Mouse (Mus musculus) layer of hippocampus, adult 8-10 months (tissue): ENCODE results near the gene Mrps21. TPM values are rescaled to one million over a fixed set of nuclear protein-coding genes. Genes with fewer than 3 reads are reported as not detected.

Experiments
- DNase-seq, 2 experiments: peaks; one replicate each; pipeline ENCODE4 v3.0.0; 2022; ENCODE audit warnings: low spot score in 2 of 2
- total RNA-seq, 4 experiments: library from RNA; stranded (reverse); gene quantifications; 2 replicates each; pipeline ENCODE4 v1.2.4; 2022

The Mrps21 gene
- total RNA-seq, 4 experiments from 2014 or later = 125 to 159 (median 138) TPM

DNA sequence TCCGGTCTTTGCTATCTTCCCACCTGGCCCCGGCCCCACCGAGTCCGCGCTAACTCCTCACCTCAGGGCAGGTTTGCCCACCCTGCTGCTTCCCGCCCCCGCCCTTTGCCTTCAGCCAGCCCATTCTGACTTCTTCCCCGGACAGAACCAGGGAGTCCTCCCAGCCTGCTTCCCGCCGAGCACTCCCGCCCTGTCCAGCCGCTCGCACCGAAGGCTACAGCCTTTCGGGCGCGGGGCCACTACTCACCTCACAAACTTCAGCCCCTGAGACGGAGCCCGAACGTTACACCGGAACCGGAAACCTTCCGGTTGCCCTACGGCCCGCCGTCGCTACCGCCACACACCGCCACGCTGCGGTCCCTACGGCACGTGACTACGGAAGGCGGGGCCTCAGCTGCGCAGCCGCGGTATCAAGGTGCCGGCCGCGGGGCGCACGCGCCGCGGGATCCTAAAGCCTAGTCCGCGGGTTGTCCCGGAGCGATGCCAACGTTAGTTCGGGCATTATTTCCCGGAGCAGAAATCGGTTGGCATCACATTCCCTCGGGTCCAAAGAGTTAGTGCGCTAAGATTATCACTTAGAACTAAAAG is 15.7 kb downstream of the Mrps21 start, which contains the start of gene Prpf3:
Prpf3 (minus strand) TSS at position 384 of the 588 bp plus-strand sequence.
- DNase-seq = peak; percentile 88 to 94

DNA sequence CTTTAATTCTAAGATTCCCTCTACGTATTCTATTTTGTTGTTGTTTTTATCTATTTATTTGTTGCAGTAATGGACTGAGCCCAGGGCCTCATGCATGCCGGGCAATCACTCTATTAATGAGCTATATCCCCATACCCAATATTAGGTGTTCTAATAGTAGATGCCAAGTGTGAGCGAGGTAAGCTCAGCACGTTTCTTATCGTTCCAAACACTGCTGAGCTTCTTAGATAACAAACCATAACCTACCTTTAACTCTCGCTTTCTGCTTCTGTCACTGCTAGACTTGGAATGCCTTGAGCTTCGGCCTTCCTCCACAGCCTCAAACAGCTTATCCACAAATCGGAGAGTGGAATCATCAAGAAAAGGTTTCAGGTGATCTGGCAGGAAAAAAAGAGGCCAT is 20.0 kb downstream of the Mrps21 start:
- no peak for DNase-seq

DNA sequence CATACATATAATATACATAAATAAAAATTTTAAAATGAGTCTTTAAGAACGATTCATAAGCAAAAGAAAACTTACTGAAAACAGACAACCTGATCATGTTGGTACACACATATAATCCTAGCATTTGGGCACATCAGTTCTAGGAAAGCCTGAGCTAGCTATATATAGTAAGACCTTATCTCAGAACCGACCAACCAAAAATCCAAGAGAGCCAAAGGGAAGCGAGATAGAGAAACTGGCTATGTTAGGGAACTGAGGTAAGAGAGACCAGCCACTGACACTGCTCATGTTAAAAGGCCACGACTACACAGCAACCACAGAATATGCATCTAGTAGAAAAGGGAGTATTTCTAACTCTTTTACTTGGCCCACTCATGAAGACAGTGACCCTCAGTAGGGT is 20.7 kb downstream of the Mrps21 start:
- DNase-seq = no peak

DNA sequence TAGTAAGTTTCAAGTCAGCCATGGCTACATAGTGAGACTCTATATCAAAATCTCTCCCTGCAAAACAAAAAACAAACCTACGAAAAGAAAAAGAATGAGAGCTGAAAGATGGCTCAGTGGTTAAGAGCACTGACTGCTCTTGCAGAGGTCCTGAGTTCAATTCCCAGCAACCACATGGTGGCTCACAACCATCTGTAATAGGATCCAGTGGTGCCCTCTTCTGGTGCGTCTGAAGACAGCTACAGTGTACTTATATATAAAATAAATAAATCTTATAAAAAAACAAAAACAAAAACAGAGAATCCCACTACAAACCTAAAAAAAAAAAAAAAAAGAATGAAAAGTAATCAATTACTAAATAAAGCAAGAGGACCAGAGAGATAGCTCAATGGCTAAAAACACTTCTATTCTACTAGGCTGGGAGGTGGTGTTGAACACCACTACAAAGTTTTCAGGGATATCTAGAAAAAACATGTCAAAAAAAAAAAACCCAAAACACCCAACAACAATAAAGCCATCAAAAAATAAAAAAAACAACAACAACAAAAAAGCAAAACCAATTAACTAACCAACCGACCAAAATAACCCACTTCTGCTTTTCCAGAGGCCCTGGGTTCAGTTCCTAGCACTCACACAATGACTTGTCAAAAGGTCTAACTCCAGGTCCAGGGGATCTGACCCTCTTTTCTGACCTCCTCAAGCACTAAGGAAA is 28.7 kb downstream of the Mrps21 start:
- no peak for DNase-seq

DNA sequence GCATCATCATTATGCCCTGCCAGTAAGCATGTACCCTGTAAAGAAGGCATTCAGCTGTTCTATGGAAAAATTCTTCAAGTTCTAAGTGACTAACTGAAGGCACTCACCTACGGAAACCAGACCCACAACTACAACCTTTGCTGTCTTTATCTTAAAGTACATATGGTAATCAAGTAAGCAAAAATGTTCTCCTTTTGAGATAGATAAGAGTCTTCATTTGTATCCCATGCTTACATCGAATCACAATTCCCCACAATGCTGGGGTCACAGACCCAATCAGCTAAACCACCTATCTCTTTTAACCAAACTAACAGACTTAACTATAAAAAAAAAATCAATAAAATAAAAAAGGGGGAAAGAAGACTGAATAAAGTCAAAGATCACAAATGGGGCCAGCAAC is 32.1 kb downstream of the Mrps21 start:
- no peak for DNase-seq

DNA sequence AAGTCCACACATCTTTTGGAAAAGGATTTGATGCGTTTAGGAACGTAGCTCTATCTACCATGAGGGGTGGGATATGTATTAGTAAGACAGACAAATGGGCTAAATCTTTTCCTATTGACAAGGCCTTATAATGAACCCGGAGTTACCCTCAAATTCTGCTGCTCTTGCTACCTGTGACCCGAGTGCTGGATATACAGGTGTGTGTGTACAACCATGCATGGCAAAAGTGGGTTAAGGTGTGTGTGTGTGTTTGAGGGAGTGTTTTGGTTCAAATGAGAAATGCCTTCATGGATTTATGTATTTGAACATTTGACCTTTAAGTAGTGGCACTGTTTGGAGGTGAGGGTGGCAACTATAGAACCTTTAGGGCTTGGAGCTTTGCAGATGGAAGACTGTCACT is 42.3 kb downstream of the Mrps21 start:
- DNase-seq = no peak

DNA sequence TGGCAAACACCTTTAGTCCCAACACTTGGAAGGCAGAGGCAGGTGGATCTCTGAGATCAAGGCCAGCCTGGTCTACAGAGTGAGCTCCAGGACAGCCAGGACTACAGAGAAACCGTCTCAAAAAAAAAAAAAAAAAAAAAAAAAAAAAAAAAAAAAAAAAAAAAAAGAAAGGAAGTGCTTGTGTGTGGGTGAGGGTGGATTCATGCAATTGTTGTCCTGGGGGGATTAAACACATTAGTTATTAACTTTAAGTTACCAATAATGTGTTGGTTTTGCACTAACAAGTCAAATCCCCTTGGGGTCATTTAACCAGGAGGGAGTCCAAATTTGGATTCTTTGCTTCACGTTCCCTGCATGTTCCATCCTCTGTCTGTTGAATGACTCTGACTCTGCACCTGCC is 45.0 kb downstream of the Mrps21 start:
- no peak for DNase-seq

DNA sequence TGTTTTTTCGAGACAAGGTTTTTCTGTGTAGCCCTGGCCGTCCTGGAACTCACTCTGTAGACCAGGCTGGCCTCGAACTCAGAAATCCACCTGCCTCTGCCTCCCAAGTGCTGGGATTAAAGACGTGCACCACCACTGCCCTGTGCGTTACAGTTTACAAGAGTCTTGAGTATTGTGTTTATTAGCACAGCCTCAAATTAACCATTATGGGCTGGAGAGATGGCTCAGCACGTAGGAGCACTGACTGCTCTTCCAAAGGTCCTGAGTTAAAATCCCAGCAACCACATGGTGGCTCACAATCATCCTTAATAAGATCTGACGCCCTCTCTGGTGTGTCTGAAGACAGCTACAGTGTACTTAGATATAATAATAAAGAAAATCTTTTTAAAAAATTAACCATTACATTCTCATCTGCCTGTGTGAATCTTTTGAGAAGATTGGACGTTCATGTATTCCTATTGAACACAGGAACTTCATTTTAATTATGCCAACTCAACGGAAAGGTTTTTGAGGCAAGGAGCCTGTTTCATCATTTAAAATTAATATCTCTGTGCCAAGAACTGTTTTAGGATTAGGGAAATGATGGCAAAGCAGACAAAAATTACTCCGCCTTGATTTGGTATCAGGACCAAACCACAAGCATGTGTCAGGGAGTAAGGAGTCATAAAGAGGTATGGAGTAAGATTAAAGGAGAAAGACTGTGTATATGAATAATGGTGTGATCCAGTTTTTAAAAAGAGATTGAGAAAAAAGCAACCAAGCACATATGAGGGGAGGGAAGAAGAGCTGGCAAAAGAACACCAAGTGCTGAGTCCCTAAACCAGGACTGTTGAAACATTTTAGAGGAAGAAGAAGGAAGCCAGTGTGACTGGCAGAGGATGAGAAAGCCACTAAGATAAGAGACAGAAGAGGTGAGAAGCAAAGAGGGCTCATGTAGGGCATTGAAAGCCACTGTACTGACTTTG is 51.0 kb downstream of the Mrps21 start:
- DNase-seq = no peak

DNA sequence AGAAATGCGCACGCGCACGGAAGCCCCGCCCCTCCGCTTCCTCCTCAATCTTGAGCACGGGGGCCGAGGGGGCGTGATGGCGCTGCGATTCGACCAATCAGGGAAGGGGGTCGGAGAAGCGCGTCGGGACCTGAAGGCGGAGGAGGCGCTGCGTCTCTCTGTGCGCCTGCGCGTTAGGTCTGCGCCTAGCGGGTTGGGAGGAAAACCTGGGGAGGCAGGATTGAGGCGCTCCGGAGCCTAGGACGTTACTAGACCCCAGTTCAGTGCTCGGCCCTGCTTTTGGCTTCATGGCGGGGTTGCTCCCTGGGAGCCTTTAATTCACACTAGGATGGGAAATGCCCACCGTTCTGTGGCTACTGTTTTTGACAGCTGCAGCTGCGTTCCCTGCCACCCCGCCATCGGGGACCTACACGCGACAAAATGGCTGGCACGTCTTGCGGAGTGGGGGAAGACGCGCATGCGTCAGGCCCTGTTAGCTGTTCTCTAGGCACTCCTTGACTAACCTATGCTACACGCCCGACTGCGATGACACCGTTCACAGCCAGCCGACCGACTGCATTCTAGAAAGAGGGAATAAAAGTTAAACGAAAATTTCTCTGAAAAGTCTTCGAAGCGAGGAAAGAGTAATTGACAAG is 51.9 kb downstream of the Mrps21 start:
- peak; percentile 99 for DNase-seq

DNA sequence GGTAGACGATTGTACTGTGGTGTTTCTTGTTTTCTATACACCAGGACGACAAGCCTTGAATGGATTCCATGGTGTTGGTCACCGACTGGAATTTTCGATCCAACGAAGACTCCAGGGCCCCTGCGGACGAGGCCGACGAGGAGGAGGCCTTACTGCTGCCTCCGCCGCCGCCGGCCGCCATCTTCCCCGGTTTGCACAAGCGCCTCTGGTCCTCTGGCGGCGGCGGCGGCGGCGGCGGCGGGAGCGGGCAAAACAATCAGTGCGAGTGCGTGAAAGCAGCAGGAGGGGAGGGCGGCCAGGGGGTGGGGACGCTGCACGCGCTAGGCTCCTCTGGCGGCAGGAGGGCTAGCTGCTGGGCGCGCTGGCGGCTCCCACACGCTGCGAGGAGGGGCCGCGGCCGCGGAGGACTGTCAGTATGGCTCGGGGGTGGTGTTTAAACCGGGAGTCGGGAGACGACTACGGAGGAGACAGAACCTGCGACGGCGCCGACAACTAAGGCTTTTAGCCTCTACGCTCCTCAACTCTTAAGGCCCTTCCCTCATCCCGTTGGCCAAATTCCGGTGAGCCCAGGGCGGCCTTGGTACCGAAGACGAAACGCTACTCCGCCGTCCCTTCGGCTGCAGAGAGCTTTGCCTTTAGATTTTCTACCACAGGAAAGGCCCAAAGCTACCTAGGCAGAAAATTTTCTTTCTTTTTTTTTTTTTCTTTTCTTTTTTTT is 52.6 kb downstream of the Mrps21 start, which contains the start of gene Rprd2:
Rprd2 (minus strand) TSS at position 293 of the 718 bp plus-strand sequence.
- DNase-seq = peak; percentile 61 to 74

DNA sequence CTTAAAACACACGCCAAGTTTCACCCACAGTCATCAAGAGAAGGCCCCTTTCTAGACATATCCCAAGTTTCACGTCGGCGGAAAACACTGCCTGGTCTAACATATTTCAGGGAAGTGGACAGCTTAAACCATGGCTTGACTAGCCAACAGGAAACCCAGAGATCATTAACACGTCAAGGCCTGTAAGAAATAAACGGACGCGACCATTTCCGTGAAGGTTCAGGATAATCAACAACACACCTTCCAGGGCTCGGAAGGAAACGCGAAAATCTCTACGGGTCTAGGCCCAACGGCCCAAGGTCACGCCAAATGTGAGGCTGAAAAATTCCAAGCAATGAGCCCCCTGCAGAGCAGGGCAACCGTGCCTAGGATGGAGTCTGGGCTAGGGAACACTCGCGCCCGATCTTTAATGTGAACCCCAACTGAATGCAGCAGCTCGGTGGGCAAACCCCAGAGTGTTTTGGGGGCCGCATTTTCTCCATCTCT is 53.2 kb downstream of the Mrps21 start:
- no peak for DNase-seq

DNA sequence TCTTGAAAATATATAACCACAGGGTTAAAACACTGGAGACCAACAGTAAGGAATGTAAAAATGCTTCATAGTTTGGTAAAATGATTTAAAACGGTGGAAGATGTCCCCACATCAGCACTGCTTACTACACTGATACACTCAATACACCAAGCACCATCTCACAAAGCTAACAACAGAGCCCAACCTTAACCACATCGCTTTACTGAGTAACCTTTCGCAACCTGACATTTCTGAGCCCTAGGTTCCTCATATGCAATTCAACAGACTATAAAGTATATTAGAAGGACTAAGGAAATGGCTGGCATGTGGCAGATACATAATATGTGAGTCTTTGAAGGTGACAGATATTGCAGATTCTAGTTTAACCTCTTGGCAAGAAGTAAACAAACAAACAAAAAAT is 54.6 kb downstream of the Mrps21 start:
- no peak for DNase-seq

Other genes starting within 250 kb of the Mrps21 start
- gene Ensa, start 246.5 kb downstream of the Mrps21 start, total RNA-seq = 100 to 1,000 TPM; 286 to 320 (median 297) TPM
- 10 to 100 TPM; 55.1 to 73.6 (median 61.1) TPM for gene Mcl1, start 212.7 kb downstream of the Mrps21 start, total RNA-seq
- 10 to 100 TPM in 2 of 4 experiments, 1 to 10 TPM in 2; 5.2 to 17.9 (median 10.4) TPM for gene Adamtsl4, start 183.6 kb downstream of the Mrps21 start, total RNA-seq
- gene Ecm1, start 131.9 kb downstream of the Mrps21 start, total RNA-seq = 10 to 100 TPM in 3 of 4 experiments, 1 to 10 TPM in 1; 9.7 to 13.9 (median 11.8) TPM
- gene Tars2, start 111.3 kb downstream of the Mrps21 start, total RNA-seq = 10 to 100 TPM; 36.5 to 52.9 (median 41.8) TPM
- gene Rprd2, start 52.7 kb downstream of the Mrps21 start, total RNA-seq = 10 to 100 TPM; 62.4 to 73.3 (median 71.2) TPM
- 10 to 100 TPM; 35.7 to 46.3 (median 40.5) TPM for gene Prpf3, start 15.6 kb downstream of the Mrps21 start, total RNA-seq
- 10 to 100 TPM; 13.7 to 30.2 (median 21.4) TPM for gene Ciart, start 10.7 kb upstream of the Mrps21 start, total RNA-seq
- 10 to 100 TPM in 1 of 4 experiments, 1 to 10 TPM in 3; 2.9 to 11.2 (median 5.9) TPM for gene BC028528, start 20.5 kb upstream of the Mrps21 start, total RNA-seq
- 10 to 100 TPM; 53.9 to 75.7 (median 70.1) TPM for gene Aph1a, start 22.4 kb upstream of the Mrps21 start, total RNA-seq
- gene Car14, start 33.2 kb upstream of the Mrps21 start, total RNA-seq = 10 to 100 TPM in 3 of 4 experiments, 1 to 10 TPM in 1; 9.8 to 14.4 (median 11.1) TPM
- 10 to 100 TPM; 68.6 to 95.5 (median 95.0) TPM for gene Anp32e, start 57.7 kb upstream of the Mrps21 start, total RNA-seq
- 10 to 100 TPM; 42.0 to 70.1 (median 52.4) TPM for gene Plekho1, start 124.5 kb upstream of the Mrps21 start, total RNA-seq
- 10 to 100 TPM; 42.9 to 55.4 (median 51.6) TPM for gene Vps45, start 186.9 kb upstream of the Mrps21 start, total RNA-seq
- gene Otud7b, start 233.0 kb upstream of the Mrps21 start, total RNA-seq = 10 to 100 TPM; 38.1 to 40.1 (median 38.9) TPM